Mouse (Mus musculus) ovary, postnatal 10 days (tissue): ENCODE results near the gene Itga5.
A peak's percentile ranks its signal among the peaks of the same experiment; 100 is the strongest.
"Not testable (repeated sequence)": the region's sequence is repeated elsewhere in the genome, so short reads cannot be mapped to it uniquely, and the experiment has no call there.

ENCODE experiments used
- DNase-seq: peaks from one replicate; pipeline ENCODE4 v3.0.0; 2022; ENCODE audit warnings: low spot score

Gene Itga5

GRCm38 (mm10) chr15:103366376-103367149 lies at the start of gene Itga5:
Gene Itga5 (minus strand): TSS chr15:103366763.
- peak; percentile 46 for DNase-seq

- not testable (repeated sequence) for DNase-seq
Measured at GRCm38 (mm10) chr15:103405586-103405985, 39.0 kb upstream of the Itga5 start.

GRCm38 (mm10) chr15:103401361-103401760 lies 34.8 kb upstream of the Itga5 start:
- DNase-seq = no peak

GRCm38 (mm10) chr15:103393577-103393976 lies 27.0 kb upstream of the Itga5 start:
- no peak for DNase-seq

GRCm38 (mm10) chr15:103388556-103389145 lies 22.1 kb upstream of the Itga5 start:
- no peak for DNase-seq

- DNase-seq = no peak
Measured at GRCm38 (mm10) chr15:103383771-103384488, 17.4 kb upstream of the Itga5 start.

GRCm38 (mm10) chr15:103382795-103383406 lies 16.3 kb upstream of the Itga5 start:
- no peak for DNase-seq

GRCm38 (mm10) chr15:103382075-103382474 lies 15.5 kb upstream of the Itga5 start:
- DNase-seq = no peak

GRCm38 (mm10) chr15:103378665-103379356 lies 12.2 kb upstream of the Itga5 start:
- no peak for DNase-seq

GRCm38 (mm10) chr15:103377752-103378664 lies 11.4 kb upstream of the Itga5 start:
- DNase-seq = no peak

- DNase-seq = no peak
Measured at GRCm38 (mm10) chr15:103376837-103377269, 10.3 kb upstream of the Itga5 start.

GRCm38 (mm10) chr15:103375112-103375800 lies 8.7 kb upstream of the Itga5 start:
- no peak for DNase-seq

- DNase-seq = no peak
Measured at GRCm38 (mm10) chr15:103372461-103372860, 5.9 kb upstream of the Itga5 start.

GRCm38 (mm10) chr15:103371741-103372140 lies 5.2 kb upstream of the Itga5 start:
- no peak for DNase-seq

GRCm38 (mm10) chr15:103371208-103371607 lies 4.6 kb upstream of the Itga5 start:
- DNase-seq = no peak

- DNase-seq = no peak
Measured at GRCm38 (mm10) chr15:103370462-103370861, 3.9 kb upstream of the Itga5 start.

- DNase-seq = no peak
Measured at GRCm38 (mm10) chr15:103369123-103369522, 2.6 kb upstream of the Itga5 start.

GRCm38 (mm10) chr15:103368179-103368940 lies 1.8 kb upstream of the Itga5 start:
- DNase-seq = no peak
